Mouse (Mus musculus): ENCODE measurements around the gene Taf12.

The Taf12 gene

DNA sequence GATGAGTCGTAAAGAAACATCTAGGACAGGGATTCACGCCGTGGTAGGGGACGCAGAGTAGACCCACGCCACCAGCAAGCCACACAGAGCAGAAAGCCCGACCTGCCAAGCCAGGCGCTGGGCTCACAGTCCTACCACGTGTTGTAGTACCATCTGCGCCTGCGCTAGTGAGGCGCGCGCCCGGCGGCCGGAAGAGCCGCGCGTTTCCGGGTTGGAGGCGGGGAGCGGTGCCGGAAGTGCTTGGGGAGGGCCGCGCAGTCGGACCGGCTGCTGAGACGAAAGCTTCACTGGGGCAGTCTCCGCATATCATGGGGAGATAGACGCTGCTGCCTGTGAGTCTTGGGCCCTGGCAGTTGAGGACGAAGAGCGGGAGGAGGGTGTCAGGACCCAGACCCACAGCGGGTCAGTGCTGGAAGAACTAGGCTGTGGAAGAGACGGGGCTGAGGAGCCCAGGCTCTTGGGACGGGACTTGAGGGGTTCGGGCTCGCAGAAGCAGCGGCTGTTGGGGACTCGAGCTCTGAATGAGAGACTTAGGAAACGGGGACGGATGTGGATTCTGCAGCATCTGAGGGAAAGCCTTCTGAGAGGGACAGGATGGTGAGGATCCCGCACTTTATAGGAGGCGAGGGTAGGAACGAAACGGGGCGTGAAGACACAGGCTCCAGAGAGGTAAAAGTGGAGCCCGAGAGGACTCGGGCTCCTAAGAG is at the start of gene Taf12:
TSS of gene Taf12 (plus strand) at position 220 of the 707 bp plus-strand sequence.
- no peak for DNase-seq (ENCODE audit: extremely low read depth, low read depth, low spot score)

DNA sequence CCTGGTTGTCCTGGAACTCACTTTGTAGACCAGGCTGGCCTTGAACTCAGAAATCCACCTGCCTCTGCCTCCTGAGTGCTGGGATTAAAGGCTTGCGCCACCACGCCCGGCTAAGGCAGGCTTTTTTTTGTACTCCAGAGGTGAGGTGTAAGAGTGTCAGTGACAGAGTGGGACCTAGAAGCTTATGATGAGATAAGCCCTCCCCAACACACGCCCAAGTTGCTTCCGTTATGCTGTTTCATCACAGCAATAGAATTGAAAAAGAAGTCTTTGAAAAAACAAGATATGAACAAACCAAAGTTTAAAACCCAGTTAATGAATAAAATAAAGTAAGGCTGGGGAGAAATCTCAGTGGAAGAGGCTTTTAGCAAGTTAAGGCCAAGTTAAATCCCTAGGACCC is 43.8 kb upstream of the Taf12 start:
- DNase-seq (ENCODE audit: extremely low read depth, low read depth, low spot score): no peak

DNA sequence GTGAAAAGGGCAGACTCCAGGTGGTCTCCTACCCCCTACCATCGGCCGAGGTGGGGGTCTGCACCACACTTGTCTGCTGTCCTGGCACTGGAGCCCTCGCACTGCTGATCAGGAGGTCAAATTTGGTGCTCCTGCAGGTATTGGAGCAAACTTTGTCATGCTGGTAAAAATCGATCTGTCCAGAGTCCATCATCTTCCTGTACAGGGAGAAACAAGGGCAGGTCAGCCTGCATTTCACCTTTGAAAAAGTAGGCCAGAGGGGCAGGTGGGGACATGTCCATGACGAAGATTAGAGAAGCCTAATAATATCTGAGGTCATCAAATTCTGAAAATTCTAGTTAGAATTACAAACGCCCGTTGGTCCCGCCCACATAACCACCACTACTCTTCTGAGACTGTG is 39.5 kb upstream of the Taf12 start:
- DNase-seq (ENCODE audit: extremely low read depth, low read depth, low spot score): no peak

DNA sequence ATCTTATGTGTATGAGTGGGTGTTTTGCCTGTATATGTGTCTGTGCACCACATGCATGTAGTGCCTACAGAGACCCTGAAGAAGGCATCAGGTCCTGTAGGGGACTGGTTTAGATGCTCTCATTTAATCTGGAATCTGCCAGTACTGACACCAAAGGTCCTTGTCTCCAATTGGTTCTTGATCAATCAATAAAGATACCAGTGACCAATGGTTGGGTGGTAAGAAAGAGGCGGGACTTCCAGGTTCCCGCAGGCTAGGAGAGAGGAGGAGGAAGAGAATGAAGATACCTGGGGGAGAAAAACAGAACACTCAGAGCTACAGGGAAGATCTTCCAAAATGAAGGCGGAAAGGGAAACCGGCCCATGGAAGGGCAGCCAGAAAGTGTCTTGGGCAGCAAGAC is 35.8 kb upstream of the Taf12 start:
- DNase-seq (ENCODE audit: extremely low read depth, low read depth, low spot score): no peak

DNA sequence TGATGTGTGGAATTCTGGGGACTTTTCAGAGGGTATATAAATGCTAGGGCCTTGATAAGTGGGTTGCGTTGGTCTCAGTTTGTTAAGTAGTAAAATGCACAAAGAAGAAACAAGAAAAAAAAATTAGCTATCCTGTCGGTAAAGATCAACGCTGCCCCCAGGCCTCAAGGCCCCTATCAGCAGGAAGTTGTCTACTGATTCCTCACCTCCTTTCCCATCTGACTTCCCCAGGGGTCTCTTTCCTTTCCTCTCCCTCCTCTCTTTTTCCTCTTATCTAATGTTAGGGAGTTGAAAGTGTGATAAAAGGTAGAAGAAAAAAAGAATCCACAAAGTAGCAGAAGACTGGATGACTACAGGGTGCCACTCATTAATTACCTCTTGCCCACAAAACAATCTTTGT is 33.8 kb upstream of the Taf12 start:
- no peak for DNase-seq (ENCODE audit: extremely low read depth, low read depth, low spot score)

DNA sequence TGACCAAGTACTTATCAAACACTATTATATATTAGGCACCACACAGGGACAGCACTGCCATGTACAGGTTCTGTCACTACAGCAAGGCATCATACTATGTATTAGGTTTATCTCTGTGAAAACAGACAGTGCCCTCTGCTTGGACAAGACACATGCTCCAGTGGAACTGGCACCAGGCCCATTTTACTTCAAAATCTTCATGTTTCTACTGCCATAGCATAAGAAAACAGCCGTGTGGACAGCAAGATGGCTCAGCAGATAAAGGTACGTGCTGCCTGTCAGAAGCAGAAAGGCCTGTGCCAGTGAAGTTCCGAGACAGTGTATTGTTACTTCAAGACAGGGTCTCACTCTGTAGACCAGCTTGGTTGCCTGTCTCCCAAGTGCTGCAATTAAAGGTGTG is 33.0 kb upstream of the Taf12 start:
- no peak for DNase-seq (ENCODE audit: extremely low read depth, low read depth, low spot score)

DNA sequence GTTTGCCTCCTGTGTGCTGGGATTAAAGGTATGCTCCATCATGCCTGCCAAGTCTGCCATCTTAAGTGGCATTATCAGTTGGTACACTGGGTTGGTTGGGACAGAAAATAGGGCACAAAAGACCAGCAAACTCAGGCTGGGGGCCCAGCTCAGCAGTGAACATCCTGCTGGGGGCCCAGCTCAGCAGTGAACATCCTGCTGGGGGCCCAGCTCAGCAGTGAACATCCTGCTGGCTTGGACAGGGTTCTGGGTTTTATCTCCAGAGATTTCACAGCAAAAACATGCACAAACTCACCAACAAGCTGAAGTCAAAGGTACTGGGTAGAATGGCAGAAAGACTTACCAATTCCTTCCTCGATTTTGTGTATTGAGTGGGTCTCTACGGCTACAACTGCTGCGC is 28.5 kb upstream of the Taf12 start:
- DNase-seq (ENCODE audit: extremely low read depth, low read depth, low spot score): no peak

DNA sequence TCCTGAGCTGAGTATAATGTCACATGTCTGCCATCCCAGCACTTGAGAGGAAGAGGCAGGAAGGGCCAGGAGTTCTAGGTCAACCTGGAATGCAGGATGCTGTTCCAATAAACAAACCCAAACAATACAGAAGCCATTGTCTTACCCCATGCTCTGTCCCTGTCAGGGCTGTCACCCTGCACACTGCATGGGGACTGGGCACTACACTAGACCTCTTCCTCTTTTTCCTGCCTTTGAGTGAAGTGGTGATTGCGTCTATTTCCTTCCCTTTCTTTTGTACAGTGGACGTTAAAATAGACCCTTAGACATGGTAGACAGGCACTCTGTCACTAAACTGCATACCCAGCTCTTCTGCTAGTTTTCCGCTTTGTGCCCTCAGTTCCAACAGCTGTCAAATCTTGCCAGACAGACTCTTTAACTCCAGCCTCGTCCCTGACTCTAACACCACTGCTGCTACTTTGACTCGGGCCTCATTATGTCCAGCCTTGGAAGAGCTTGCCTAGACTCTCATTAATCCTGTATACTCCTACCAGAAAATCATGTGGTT is 26.7 kb upstream of the Taf12 start:
- DNase-seq (ENCODE audit: extremely low read depth, low read depth, low spot score): no peak

DNA sequence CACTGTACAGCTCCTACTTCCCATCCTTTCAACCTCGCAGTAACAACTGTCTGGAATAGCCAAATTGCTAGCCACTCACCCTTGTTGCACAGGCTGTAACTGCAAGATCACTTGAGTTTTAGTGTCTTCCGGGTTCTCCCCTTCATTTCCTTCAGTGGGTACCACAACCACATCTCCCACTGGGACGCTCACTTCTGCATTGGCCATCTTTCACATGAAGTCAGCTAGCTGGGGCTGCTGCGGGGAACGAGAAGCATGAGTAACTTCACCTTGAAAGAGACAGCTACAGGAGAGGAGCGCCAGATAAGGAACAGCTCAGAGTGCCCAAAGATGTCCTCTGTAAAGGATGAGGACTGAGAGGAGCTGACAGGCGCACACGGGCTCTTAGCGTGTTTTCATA is 22.6 kb upstream of the Taf12 start:
- DNase-seq (ENCODE audit: extremely low read depth, low read depth, low spot score): no peak

DNA sequence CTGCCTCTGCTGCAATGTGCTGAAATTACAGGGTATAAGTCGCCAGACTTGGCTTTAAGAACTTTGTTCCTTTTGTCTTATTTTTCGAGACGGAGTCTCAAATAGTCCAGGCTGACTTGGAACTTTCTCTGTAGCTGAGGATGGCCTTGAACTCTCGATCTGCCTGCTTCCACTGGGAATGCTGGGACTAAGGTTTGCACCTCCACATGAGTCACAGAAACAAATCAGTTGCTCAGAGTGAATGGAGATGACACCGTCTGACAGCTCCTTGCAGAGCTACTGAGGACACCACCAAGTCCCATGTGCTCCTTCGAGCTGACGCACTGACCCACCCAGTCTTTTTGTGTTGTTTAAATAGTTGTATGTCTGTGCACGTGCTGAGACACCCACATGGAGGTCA is 21.0 kb upstream of the Taf12 start:
- no peak for DNase-seq (ENCODE audit: extremely low read depth, low read depth, low spot score)

DNA sequence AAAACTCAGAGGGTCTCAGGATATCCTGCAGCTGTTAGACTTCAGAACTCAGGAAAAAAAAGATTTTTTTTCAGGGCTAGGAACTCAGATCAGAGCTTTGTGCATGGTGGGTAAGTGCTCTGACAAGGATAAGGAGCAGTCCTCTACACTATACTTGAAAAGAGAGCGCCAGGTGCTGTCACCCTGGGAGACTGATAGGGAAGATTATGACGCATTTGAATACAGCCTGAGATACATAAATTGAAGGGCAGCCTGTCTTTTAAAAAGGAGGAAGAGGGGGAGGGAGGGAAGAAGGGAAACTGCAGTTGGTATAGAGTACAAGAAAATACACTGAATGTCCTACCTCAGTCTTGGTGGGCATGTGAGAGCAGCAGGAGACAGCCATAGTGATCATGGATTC is 20.6 kb upstream of the Taf12 start:
- no peak for DNase-seq (ENCODE audit: extremely low read depth, low read depth, low spot score)

DNA sequence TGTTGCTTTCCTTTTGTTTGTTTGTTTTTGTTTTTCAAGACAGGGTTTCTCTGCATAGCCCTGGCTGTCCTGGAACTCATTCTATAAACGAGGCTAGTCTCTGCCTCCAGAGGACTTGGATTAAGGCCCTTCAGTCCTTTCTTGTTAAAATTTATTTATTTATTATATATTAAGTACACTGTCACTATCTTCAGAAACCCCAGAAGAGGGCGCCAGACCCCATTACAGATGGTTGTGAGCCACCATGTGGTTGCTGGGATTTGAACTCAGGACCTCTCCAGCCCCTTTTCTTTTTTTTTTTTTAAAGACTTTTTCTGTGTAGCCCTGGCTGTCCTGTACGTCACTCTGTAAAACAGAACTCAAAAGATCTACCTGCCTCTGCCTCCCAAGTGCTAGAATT is 19.2 kb upstream of the Taf12 start:
- no peak for DNase-seq (ENCODE audit: extremely low read depth, low read depth, low spot score)

DNA sequence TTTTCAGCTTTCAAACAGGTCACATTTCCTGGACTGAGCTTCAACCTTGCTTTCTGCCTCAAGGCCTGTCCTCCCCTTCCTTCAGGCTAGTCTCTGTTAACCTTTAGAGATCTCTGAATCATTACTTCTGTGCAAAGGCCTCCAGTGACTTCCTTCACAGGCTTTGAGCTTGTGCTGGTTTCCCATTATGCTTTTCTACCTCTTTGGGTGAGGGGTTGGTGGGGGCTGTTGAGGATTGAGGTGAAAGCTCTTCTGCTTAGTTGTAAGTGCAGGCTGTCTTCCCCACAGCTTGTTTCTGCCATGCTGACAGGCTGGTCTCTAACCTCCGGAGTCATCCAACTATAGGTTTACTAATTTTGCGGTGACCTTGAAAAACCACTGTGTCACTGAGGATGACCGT is 17.8 kb upstream of the Taf12 start:
- no peak for DNase-seq (ENCODE audit: extremely low read depth, low read depth, low spot score)

DNA sequence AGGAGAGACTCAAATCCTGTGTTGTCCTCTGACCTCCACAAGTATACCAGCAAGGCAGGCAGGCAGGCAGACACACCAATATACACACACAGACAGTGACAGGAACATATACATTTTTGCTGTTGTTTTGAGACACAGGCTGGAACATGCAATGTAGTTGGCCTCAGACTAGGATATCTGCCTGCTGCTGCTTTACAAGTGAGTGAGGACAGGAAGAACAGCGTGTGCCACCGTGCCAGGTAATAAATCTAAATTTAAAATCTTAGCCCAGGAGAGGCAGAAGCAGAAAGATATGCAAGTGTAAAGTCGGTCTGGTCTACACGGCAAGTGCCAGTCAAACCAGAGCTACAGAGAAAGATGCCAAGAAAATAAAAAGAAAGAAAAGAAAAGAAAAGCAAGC is 14.9 kb upstream of the Taf12 start:
- peak; percentile 74 for DNase-seq (ENCODE audit: extremely low read depth, low read depth, low spot score)

DNA sequence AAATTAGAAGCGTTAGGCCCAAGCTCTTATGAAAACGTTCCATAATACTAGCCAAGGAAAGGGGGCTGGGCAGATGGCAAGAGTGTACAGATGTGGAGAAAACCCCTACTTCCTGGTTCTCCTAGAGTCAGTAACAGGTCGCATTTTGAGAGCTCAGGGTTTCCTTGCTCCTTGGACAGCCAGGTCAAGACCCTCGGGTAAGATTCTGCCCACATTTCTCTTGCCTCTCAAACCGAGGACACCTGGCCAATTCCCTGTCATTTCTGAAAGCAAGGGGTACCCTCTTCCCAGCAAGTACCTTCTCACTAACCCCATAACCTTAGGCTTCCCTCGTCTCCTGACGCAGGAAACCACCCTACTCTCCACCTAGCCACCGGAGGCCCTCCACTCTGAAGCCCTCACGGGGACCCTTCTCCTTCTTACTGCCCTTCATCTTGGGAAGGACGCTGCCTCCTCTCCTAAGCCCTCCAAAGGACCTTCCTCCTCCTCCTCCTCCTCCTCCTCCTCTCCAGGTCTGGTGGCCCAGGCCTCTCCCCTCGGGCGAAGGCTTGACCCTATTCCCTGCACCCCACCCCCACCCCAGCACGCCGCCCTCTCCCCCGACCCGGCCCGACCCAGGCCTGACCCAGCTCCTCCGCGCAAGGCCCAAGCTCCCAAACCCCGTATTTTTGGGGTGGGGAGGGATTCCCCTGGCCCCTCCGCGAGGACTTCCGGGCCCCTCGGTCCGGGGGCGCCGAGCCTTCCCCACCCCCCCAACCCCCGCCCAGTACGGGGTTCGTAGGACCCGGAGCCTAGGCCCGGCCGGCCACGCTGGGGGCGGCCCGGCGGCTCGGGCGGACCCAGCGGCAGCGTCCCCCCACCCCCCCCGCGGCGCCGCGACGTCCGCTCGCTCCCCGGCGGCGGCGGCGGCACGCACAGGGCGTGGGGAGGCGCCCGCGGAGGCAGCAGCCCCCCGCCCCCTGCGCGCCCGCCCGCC is 13.5 kb upstream of the Taf12 start:
- DNase-seq (ENCODE audit: extremely low read depth, low read depth, low spot score): no peak

DNA sequence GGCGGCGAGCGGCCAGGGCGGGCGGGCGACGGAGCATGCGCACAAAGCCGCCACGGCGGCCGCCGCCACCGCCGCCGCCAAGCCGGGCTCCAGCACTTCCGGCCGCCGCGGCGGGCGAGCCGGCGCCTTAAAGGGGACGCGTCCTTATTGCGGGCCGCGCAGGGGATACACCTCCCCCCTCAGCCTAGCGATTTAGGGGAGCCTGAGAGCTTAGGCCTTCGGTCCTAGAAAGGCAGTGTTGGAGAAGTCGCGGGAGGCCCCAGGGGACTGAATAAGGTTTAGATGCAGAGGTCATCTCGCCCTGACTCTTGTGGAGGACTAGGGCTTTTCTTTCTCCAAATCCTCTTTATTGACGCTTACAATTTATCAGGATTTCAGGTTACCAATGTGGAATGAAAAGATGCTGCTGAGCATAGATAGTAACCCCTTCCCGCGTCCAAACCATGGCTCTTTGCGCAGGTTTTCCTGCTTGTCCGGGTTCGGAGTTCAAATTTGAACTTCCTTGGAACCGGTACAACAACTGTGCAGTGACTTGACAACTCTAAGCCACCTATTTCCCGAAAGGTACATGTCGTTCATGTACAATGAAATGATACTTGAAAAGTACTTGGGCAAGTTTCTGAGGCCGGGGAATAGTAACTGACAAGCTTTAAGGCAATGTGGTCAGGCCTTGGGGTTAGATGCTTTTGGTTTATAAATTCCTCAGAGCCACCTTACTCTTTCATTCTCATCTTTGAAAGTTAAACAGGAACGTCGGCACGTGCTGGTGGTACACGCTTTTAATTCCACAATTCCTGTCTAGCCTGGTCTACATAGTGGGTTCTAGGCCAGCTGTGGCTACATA is 12.4 kb upstream of the Taf12 start, which contains the start of gene Gmeb1:
TSS of gene Gmeb1 (minus strand) at position 89 of the 844 bp plus-strand sequence.
- DNase-seq (ENCODE audit: extremely low read depth, low read depth, low spot score): no peak

DNA sequence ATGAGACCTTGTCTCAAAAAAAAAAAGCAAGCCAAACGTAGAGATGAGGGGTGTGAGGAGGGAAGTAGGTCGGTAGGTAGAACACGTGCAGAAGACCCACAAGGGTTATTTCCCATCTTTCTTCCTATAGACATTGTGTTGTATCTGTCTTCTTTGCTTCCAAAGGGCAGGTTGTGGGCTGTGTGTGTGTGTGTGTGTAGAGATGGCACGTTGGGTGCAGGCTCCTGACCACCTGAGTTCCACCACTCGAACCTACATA is 11.9 kb upstream of the Taf12 start:
- DNase-seq (ENCODE audit: extremely low read depth, low read depth, low spot score): no peak

DNA sequence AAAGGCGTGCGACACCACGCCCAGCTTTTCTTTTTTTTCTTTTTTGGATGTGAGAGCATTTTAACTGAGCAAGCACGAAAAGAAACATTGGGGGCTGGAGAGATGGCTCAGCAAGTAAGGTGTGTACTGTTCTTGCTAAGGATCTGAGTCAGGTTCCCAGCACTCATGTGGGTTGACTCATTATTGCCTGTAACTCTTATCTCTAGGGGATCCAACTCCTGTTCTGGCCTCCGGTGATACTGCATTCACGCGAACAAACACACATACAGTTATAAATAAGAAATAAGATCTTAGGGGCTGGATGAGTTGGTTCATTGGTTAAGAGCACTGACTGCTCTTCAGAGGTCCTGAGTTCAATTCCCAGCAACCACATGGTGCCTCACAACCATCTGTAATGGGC is 10.9 kb upstream of the Taf12 start:
- DNase-seq (ENCODE audit: extremely low read depth, low read depth, low spot score): no peak

DNA sequence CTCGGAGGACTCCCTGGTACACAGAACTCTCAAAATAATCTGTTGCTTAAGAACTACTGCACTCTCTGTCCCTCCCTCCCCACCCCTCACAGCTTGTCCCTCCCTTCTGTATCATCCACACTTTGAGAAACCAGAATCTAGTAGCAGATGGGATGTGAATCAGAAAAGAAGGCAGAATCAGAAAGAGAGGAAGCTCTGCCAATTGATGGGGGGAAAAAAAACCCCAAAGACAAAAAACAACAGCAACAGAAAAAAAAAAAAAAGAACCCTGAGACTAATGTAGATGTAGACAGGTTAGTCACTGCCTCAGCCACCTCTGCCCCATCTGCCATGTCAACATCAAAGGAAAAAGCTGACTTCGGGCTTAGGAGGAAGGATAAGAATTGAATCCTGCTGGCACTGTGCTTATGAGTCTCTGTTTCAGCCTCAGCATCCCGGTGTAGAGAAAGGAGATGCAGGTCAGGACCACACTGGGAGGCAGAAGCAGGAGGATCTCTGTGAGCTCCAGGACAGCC is 7.3 kb upstream of the Taf12 start:
- DNase-seq (ENCODE audit: extremely low read depth, low read depth, low spot score): no peak

DNA sequence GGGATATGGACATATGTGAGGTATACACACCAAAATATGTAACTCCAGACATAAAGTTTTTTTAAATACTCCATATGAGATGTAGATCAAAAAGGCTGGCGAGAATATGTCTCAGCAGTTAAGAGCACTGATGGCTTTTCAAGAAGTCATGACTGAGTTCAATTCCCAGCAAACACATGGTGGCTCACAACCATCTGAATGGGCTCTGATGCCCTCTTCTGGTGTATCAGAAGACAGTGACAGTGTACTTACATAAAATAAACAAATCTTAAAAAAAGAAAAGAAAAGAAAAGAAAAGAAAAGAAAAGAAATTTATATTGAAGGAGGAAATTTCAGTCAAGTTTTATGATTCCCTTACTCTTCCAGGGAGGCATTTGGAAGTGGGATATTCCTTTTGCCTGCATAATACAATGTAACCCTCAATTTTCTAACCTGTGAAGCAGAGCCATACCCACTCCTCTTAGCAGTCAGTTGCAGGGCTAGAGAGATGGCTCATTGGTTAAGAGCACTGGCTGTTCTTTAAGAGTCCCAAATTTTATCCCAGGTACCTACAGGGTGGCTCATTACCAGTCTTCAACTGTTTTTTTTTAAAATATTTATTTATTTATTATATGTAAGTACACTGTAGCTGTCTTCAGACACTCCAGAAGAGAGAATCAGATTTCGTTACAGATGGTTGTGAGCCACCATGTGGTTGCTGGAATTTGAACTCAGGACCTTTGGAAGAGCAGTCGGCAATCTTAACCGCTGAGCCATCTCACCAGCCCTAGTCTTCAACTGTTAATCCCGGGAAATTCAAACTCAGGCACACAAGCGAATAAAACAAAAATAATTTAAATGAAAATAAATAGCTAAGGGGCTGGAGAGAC is 5.1 kb upstream of the Taf12 start:
- no peak for DNase-seq (ENCODE audit: extremely low read depth, low read depth, low spot score)
